Mouse (Mus musculus): ENCODE measurements at regions not wholly inside any gene's neighbourhood (a gene's known extent, or its start where the extent isn't known, plus 50 kb on each side); places are given as distances from the start of the nearest gene placed in this dataset.
"Not testable (repeated sequence)": the region's sequence is repeated elsewhere in the genome, so short reads cannot be mapped to it uniquely, and the experiment has no call there.

DNA sequence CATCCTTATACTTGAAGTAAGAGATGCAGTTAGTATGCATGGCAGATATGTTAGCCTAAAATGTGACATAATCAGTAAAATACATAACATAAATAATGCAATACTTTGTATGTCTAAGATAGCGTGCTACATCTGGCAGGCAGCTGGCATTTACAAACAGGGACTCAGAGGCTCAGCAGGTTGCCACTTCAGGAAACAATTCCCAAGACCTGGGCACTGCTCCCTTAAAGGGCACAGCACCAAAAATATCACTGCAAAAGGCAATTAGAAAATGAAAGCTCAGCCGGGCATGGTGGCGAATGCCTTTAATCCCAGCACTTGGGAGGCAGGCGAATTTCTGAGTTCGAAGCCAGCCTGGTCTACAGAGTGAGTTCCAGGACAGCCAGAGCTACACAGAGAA, 544.0 kb downstream of the Zfp704 start:
- H3K9ac ChIP-seq (ENCODE audit: low read depth, low read length) = no peak overlapping the region
- no peaks in the 10 kb centered on the region for H3K9me3 ChIP-seq (replicated peaks; ENCODE audit: control insufficient read depth, low read length, poor library complexity, severe bottlenecking)
- no peak overlapping the region for H3K27ac ChIP-seq (ENCODE audit: low read length)
- H3K4me1 ChIP-seq (ENCODE audit: control insufficient read depth, insufficient read depth, low read length) = no peaks in the 10 kb centered on the region
- H3K27me3 ChIP-seq (ENCODE audit: control insufficient read depth, insufficient read depth, low read depth, low read length) = no peaks in the 10 kb centered on the region; the same call in 1 of the 2 replicates
- H3K4me2 ChIP-seq (ENCODE audit: low read length) = no peak overlapping the region
- no peak overlapping the region for H3K4me3 ChIP-seq (ENCODE audit: low read depth, low read length)
- ATAC-seq = no peak
- 66% methylated on average over 5 of the region's 5 CpGs for WGBS
- H3K36me3 ChIP-seq (ENCODE audit: control insufficient read depth, insufficient read depth, low read length) = no peaks in the 10 kb centered on the region

DNA sequence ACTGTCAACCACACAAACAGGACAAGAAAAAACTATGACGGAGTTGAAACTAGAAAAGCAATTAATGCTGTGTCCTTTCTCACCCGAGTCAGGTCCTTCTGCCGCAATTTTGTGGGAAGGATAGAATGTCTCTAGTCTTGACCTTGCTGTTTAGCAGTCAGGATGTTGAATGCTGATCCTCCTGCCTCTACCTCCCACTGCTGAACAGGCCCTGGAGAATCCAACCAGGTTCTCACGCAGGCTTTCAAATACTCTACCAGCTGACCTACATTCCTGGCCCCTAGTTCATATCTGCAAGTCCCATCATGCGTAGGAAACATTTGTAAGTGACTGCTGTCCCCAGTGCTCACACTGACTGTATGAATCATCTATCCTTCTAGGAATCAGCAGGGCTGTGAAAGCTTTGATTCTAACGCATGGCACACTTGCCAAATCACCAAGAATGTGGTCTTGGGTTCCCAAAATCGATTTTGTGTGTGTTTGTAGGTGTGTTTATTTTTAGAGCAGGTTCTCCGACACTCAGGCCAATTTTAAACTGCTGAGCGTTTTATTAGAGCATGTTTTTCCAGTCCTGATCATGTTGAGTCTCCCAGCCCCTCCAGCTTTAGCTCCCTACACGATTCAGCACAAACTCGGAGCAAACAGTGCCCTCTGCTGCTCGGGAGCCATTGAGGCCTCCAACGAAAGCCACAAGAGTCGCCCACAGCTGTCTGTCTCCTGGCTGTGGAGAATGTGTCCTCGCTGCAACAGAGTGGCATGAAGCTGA, 545.4 kb downstream of the Zfp704 start:
- H3K27ac ChIP-seq (ENCODE audit: low read length) = no peak overlapping the region
- 45% methylated on average over 15 of the region's 15 CpGs for WGBS
- H3K4me2 ChIP-seq (ENCODE audit: low read length) = no peak overlapping the region
- no peak overlapping the region for H3K4me3 ChIP-seq (ENCODE audit: low read depth, low read length)
- ATAC-seq = 0 out of 2 replicates have a peak, but pooled peaks have one; percentile 41
- H3K27me3 ChIP-seq (ENCODE audit: control insufficient read depth, insufficient read depth, low read depth, low read length) = no peaks in the 10 kb centered on the region; the same call in 1 of the 2 replicates
- H3K9ac ChIP-seq (ENCODE audit: low read depth, low read length) = no peak overlapping the region
- H3K4me1 ChIP-seq (ENCODE audit: control insufficient read depth, insufficient read depth, low read length) = no peaks in the 10 kb centered on the region
- H3K36me3 ChIP-seq (ENCODE audit: control insufficient read depth, insufficient read depth, low read length) = no peaks in the 10 kb centered on the region
- no peaks in the 10 kb centered on the region for H3K9me3 ChIP-seq (replicated peaks; ENCODE audit: control insufficient read depth, low read length, poor library complexity, severe bottlenecking)

DNA sequence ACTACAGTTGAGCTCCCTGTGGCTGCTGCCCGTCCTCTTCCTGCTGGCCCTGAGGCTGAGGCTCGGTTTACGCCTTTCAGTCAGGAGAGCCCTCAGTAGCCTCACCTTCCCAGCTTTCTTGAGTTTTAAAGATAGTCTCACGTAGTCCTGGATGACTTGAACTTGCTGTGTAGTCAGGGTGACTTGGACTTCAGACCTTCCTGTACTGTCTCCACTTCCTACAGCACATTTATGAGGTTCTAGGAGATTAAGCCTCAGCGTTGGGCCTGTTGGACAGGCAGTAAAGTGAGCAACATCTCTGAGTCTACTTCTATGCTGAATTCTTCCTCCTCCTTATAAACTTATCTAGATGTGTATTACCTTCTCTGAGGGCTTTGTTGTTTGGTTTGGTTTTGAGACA, 546.2 kb downstream of the Zfp704 start:
- no peak for ATAC-seq
- no peaks in the 10 kb centered on the region for H3K9me3 ChIP-seq (replicated peaks; ENCODE audit: control insufficient read depth, low read length, poor library complexity, severe bottlenecking)
- no peak overlapping the region for H3K4me2 ChIP-seq (ENCODE audit: low read length)
- no peaks in the 10 kb centered on the region for H3K36me3 ChIP-seq (ENCODE audit: control insufficient read depth, insufficient read depth, low read length)
- no peaks in the 10 kb centered on the region for H3K4me1 ChIP-seq (ENCODE audit: control insufficient read depth, insufficient read depth, low read length)
- no peak overlapping the region for H3K4me3 ChIP-seq (ENCODE audit: low read depth, low read length)
- H3K27ac ChIP-seq (ENCODE audit: low read length) = no peak overlapping the region
- no peaks in the 10 kb centered on the region; the same call in 1 of the 2 replicates for H3K27me3 ChIP-seq (ENCODE audit: control insufficient read depth, insufficient read depth, low read depth, low read length)
- H3K9ac ChIP-seq (ENCODE audit: low read depth, low read length) = no peak overlapping the region
- 85% methylated on average over 5 of the region's 5 CpGs for WGBS

DNA sequence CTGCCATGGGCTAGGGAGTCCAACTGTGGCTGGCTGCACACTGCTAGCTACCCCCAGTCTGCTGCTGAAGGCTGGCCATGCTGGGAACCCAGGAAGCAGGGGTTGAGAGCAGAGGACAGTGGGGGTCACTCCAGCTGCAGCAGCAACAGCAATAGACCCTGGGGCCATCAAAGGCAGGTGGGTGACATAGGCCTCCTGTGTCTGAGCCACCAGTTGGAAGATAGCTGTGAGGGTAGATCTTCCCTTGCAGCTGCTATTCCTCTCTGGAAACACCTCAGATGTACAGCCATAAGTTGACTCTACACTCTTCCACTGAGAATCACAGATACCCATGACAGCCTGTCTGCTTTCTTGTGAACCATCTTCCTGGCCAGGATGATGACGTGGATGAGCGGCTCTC, 548.5 kb downstream of the Zfp704 start:
- WGBS = 83% methylated on average over 2 of the region's 2 CpGs
- H3K9me3 ChIP-seq (replicated peaks; ENCODE audit: control insufficient read depth, low read length, poor library complexity, severe bottlenecking) = no peaks in the 10 kb centered on the region
- no peak overlapping the region for H3K9ac ChIP-seq (ENCODE audit: low read depth, low read length)
- ATAC-seq = no peak
- no peak overlapping the region for H3K4me2 ChIP-seq (ENCODE audit: low read length)
- no peaks in the 10 kb centered on the region for H3K4me1 ChIP-seq (ENCODE audit: control insufficient read depth, insufficient read depth, low read length)
- H3K27ac ChIP-seq (ENCODE audit: low read length) = no peak overlapping the region
- no peaks in the 10 kb centered on the region for H3K27me3 ChIP-seq (ENCODE audit: control insufficient read depth, insufficient read depth, low read depth, low read length)
- no peaks in the 10 kb centered on the region for H3K36me3 ChIP-seq (ENCODE audit: control insufficient read depth, insufficient read depth, low read length)
- H3K4me3 ChIP-seq (ENCODE audit: low read depth, low read length) = no peak overlapping the region

DNA sequence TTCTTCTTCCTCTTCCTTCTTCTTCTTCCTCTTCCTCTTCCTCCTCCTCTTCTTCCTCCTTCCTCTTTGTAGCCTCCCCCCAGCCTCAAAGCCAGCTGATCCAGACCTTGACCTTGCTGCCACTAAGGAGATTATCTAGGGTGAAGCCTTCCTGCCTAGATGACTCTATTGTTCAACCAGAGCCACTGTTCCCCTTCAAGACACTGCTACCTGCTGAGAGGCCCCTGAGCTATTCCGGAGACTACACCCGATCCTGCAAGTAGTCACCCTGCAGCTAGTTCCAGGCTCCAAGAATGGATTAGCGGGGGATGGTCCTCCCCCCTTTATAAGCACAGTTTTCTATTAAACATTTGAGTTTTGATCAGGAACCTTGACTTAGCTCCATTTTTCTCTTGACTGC, 552.2 kb downstream of the Zfp704 start:
- H3K9ac ChIP-seq (ENCODE audit: low read depth, low read length); H3K36me3 ChIP-seq (ENCODE audit: control insufficient read depth, insufficient read depth, low read length); H3K9me3 ChIP-seq (replicated peaks; ENCODE audit: control insufficient read depth, low read length, poor library complexity, severe bottlenecking); ATAC-seq; H3K27me3 ChIP-seq (ENCODE audit: control insufficient read depth, insufficient read depth, low read depth, low read length); H3K4me2 ChIP-seq (ENCODE audit: low read length); H3K4me1 ChIP-seq (ENCODE audit: control insufficient read depth, insufficient read depth, low read length); H3K4me3 ChIP-seq (ENCODE audit: low read depth, low read length); H3K27ac ChIP-seq (ENCODE audit: low read length): not testable (repeated sequence)
- WGBS = 37% methylated on average over 3 of the region's 3 CpGs

DNA sequence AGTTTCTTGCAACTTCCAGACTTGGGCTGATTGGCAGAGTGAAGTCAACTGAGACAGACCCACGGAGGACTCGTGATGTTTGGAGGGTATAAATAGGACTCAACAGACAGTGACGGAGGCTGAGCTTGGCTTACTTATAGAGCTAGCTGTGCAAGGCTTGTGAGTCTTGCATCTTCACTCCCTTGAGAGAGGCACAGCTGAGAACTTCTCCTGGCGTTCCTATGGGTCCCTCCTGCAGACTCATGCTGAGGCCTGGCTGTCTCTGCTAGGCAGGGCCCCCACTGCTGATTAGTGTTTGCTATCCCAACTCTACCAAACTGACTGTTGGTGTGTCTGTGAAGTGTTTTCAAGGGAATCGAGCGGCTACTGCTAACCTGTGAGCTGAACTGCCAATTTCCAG, 553.0 kb downstream of the Zfp704 start:
- no peaks in the 10 kb centered on the region for H3K36me3 ChIP-seq (ENCODE audit: control insufficient read depth, insufficient read depth, low read length)
- no peak overlapping the region for H3K4me2 ChIP-seq (ENCODE audit: low read length)
- 85% methylated on average over 6 of the region's 6 CpGs for WGBS
- no peak overlapping the region for H3K9ac ChIP-seq (ENCODE audit: low read depth, low read length)
- ATAC-seq = no peak
- no peak overlapping the region for H3K4me3 ChIP-seq (ENCODE audit: low read depth, low read length)
- H3K27ac ChIP-seq (ENCODE audit: low read length) = no peak overlapping the region
- H3K9me3 ChIP-seq (replicated peaks; ENCODE audit: control insufficient read depth, low read length, poor library complexity, severe bottlenecking) = no peaks in the 10 kb centered on the region
- H3K27me3 ChIP-seq (ENCODE audit: control insufficient read depth, insufficient read depth, low read depth, low read length) = no peaks in the 10 kb centered on the region
- no peaks in the 10 kb centered on the region for H3K4me1 ChIP-seq (ENCODE audit: control insufficient read depth, insufficient read depth, low read length)

DNA sequence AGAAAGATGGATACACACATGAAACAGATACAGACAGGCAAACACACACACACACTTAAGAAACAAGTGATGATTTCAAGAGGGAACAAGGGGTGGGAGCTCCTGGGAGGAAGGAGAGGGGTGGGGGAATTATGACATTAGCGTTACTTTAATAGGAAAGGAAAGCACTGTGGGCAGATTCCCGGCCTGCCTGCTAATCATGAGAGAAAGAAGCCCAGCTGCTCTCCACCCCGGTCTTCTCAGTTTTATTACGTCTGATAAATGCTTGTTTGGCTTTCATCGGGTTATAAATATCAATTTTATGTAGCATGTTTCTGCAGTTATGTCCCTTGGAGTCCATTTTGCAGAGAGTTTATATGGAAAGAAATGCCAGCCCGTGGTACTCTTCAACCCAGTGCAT, 554.1 kb downstream of the Zfp704 start:
- no peaks in the 10 kb centered on the region for H3K36me3 ChIP-seq (ENCODE audit: control insufficient read depth, insufficient read depth, low read length)
- no peak overlapping the region for H3K4me3 ChIP-seq (ENCODE audit: low read depth, low read length)
- H3K27ac ChIP-seq (ENCODE audit: low read length) = no peak overlapping the region
- no peaks in the 10 kb centered on the region for H3K27me3 ChIP-seq (ENCODE audit: control insufficient read depth, insufficient read depth, low read depth, low read length)
- no peak overlapping the region for H3K9ac ChIP-seq (ENCODE audit: low read depth, low read length)
- ATAC-seq = no peak
- no peaks in the 10 kb centered on the region for H3K9me3 ChIP-seq (replicated peaks; ENCODE audit: control insufficient read depth, low read length, poor library complexity, severe bottlenecking)
- WGBS = 73% methylated on average over 6 of the region's 6 CpGs
- H3K4me1 ChIP-seq (ENCODE audit: control insufficient read depth, insufficient read depth, low read length) = no peaks in the 10 kb centered on the region
- H3K4me2 ChIP-seq (ENCODE audit: low read length) = no peak overlapping the region
